Mouse (Mus musculus) small intestine, adult 2 months (tissue): ENCODE results near the gene Rab31. TPM values are rescaled to one million over a fixed set of nuclear protein-coding genes. Genes with fewer than 3 reads are reported as not detected.

Source experiments
- H3K27ac ChIP-seq: fragments of 200-500 bp; 2 replicates; pipeline ENCODE4 v1.5.1; 2012; ENCODE audit warnings: low read depth, low read length, control low read depth, inconsistent platforms; ENCODE audit not compliant: insufficient read depth
- H3K27me3 ChIP-seq: fragments of 200-500 bp; 2 replicates; pipeline ENCODE4 v1.6.1; 2012; ENCODE audit warnings: mild to moderate bottlenecking, moderate library complexity, low read length, inconsistent platforms; ENCODE audit not compliant: control insufficient read depth, insufficient read depth
- H3K36me3 ChIP-seq: fragments of 200-500 bp; 2 replicates; pipeline ENCODE4 v1.6.1; 2012; ENCODE audit warnings: mild to moderate bottlenecking, low read length, control low read depth, inconsistent platforms; ENCODE audit not compliant: control insufficient read depth, insufficient read depth
- H3K4me1 ChIP-seq: fragments of 200-500 bp; 2 replicates; pipeline ENCODE4 v1.6.1; 2012; ENCODE audit warnings: low read length, inconsistent platforms, mixed read lengths; ENCODE audit not compliant: control insufficient read depth, insufficient read depth, insufficient read length
- H3K4me3 ChIP-seq: fragments of 200-500 bp; 2 replicates; pipeline ENCODE4 v1.5.1; 2012; ENCODE audit warnings: low read depth, mild to moderate bottlenecking, control low read depth, inconsistent platforms, low read length, moderate library complexity
- CTCF ChIP-seq: fragments of 200-500 bp; IDR thresholded peaks from 2 replicates; pipeline ENCODE4 v1.5.1; 2012; ENCODE audit warnings: low read depth, mild to moderate bottlenecking, control low read depth, inconsistent platforms, low read length, moderate library complexity, mixed read lengths; ENCODE audit not compliant: insufficient replicate concordance, insufficient read length; ENCODE audit errors: extremely low read depth
- POLR2A ChIP-seq: fragments of 200-500 bp; IDR thresholded peaks from 2 replicates; pipeline ENCODE4 v1.6.1; 2012; ENCODE audit warnings: low read depth, mild to moderate bottlenecking, control low read depth, inconsistent platforms, low read length, moderate library complexity
- WGBS: fragments of 180-500 bp; shearing (Covaris S2); methylation state at CpG from one replicate; pipeline ENCODE4 v1.1.7; 2018; 5-methylcytosine and 5-hydroxymethylcytosine counted together
- polyA plus RNA-seq: library from polyadenylated mRNA; depleted of rRNA; stranded (reverse); fragments of >200 nt; gene quantifications from 2 replicates; pipeline ENCODE4 v1.2.3, GENCODE M21; 2012

Rab31 gene
- polyA plus RNA-seq, 1 experiment, result 7.8 TPM

DNA sequence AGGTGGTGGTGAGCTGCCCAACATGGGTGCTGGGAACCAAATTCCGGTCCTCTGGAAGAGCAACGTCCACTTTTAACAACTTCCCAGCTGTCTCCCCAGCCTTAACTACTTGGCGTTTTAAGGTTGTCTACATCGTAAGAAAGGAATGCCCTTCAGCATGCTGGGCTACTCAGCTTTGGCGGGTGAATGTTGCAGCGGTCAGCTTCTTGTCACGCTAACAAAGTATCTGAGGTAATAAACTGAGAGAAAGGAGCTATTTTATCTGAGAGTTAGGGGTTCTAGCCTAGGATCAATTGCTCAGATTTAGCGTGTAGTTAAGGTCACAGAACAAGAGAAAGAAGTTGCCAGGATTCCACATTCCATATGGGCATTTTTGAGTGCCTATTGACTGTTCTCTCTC is 71.2 kb downstream of the Rab31 start:
- Histone ChIP-seq H3K4me1 (no peaks in the 10 kb centered on the region), H3K36me3 (no peaks in the 10 kb centered on the region), H3K27me3 (no peaks in the 10 kb centered on the region), H3K4me3 (no peak overlapping the region), H3K27ac (peak overlapping the region; percentile 41; the same call in 1 of the 2 replicates)
- 68% methylated on average over 8 of the region's 8 CpGs for WGBS
- TF ChIP-seq POLR2A (no peak), CTCF (no peak)

- no peak overlapping the region for H3K27ac ChIP-seq
Measured at GRCm38 (mm10) chr17:65700060-65700459, 72.5 kb downstream of the Rab31 start.

GRCm38 (mm10) chr17:65697791-65698463 is 74.6 kb downstream of the Rab31 start:
- Histone ChIP-seq H3K4me1 (no peaks in the 10 kb centered on the region), H3K4me3 (no peak overlapping the region), H3K36me3 (no peaks in the 10 kb centered on the region), H3K27me3 (no peaks in the 10 kb centered on the region), H3K27ac (no peak overlapping the region)
- WGBS, result 82% methylated on average over 12 of the region's 12 CpGs
- TF ChIP-seq CTCF (no peak), POLR2A (no peak)

More at GRCm38 (mm10) chr17:65700060-65700459, 72.5 kb downstream of the Rab31 start:
- H3K4me1 ChIP-seq, result no peaks in the 10 kb centered on the region
- no peaks in the 10 kb centered on the region for H3K27me3 ChIP-seq
- WGBS, result 89% methylated on average over 4 of the region's 4 CpGs
- H3K4me3 ChIP-seq, result no peak overlapping the region
- no peak for TF ChIP-seq CTCF
- no peak for TF ChIP-seq POLR2A
- H3K36me3 ChIP-seq, result no peaks in the 10 kb centered on the region

- Histone ChIP-seq H3K36me3 (no peaks in the 10 kb centered on the region), H3K4me1 (no peaks in the 10 kb centered on the region), H3K27me3 (no peaks in the 10 kb centered on the region), H3K4me3 (no peak overlapping the region), H3K27ac (no peak overlapping the region)
- WGBS, result 93% methylated on average over 13 of the region's 13 CpGs
- TF ChIP-seq CTCF, result no peak
- TF ChIP-seq POLR2A, result no peak
Measured at GRCm38 (mm10) chr17:65696939-65697338, 75.6 kb downstream of the Rab31 start.

- 73% methylated on average over 4 of the region's 4 CpGs for WGBS
- H3K27me3 ChIP-seq, result no peaks in the 10 kb centered on the region
Measured at GRCm38 (mm10) chr17:65692276-65692675, 80.3 kb downstream of the Rab31 start.

DNA sequence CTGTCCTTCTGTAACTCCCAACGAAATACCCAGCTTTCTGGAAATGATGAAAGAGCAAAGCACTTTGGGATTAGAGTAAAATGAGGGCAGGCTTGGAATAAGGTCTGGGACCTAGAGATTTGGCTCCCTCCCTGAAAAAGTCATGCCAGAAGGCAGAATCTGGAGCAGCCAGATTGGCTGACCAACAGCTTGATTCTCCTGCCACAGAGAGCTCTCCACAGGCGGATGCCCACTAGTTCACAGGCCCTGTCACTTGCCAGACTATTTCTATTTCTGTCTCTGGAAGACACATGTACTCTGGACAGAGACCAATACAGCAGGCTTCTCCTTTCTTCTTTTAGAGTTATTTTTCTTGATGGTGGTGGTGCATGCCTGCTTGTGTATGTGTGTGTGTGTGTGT is 88.8 kb downstream of the Rab31 start:
- WGBS, result 70% methylated on average over 2 of the region's 2 CpGs
- Histone ChIP-seq H3K27me3 (no peaks in the 10 kb centered on the region), H3K36me3 (no peaks in the 10 kb centered on the region), H3K4me1 (no peaks in the 10 kb centered on the region), H3K4me3 (no peak overlapping the region), H3K27ac (no peak overlapping the region)
- TF ChIP-seq POLR2A, result no peak
- no peak for TF ChIP-seq CTCF

More at GRCm38 (mm10) chr17:65692276-65692675, 80.3 kb downstream of the Rab31 start:
- no peaks in the 10 kb centered on the region for H3K4me1 ChIP-seq
- no peak overlapping the region for H3K4me3 ChIP-seq
- no peak for TF ChIP-seq POLR2A
- no peak overlapping the region for H3K27ac ChIP-seq
- H3K36me3 ChIP-seq, result no peaks in the 10 kb centered on the region

- Histone ChIP-seq H3K4me3 (no peak overlapping the region), H3K27me3 (no peaks in the 10 kb centered on the region), H3K4me1 (no peaks in the 10 kb centered on the region), H3K36me3 (no peaks in the 10 kb centered on the region), H3K27ac (no peak overlapping the region)
- WGBS, result 82% methylated on average over 3 of the region's 3 CpGs
- TF ChIP-seq CTCF, result no peak
- no peak for TF ChIP-seq POLR2A
Measured at GRCm38 (mm10) chr17:65683316-65683715, 89.2 kb downstream of the Rab31 start.
